Mouse (Mus musculus) embryonic facial prominence, embryonic 12.5 days (tissue): ENCODE data around the gene Taf3. TPM values are rescaled to one million over a fixed set of nuclear protein-coding genes. Genes with fewer than 3 reads are reported as not detected.
A peak's percentile ranks its signal among the peaks of the same experiment; 100 is the strongest.

Source experiments
- ATAC-seq: fragments of 200-750 bp; cut with Nextera tagmentation; 2 replicates; pipeline ENCODE4 v1.8.0; 2017; ENCODE audit not compliant: insufficient number of reproducible peaks, insufficient read depth, low FRiP score, low TSS enrichment
- H3K27ac ChIP-seq: fragments of 300-500 bp; sonication (generic); 2 replicates; pipeline ENCODE4 v1.5.1; 2016; ENCODE audit warnings: mild to moderate bottlenecking
- H3K27me3 ChIP-seq: fragments of 300-500 bp; sonication (generic); 2 replicates; pipeline ENCODE4 v1.6.1; 2016; ENCODE audit warnings: mild to moderate bottlenecking, moderate library complexity
- H3K36me3 ChIP-seq: fragments of 300-500 bp; sonication (generic); 2 replicates; pipeline ENCODE4 v1.6.1; 2016; ENCODE audit warnings: mild to moderate bottlenecking
- H3K4me1 ChIP-seq: fragments of 300-500 bp; sonication (generic); 2 replicates; pipeline ENCODE4 v1.6.1; 2016
- H3K4me2 ChIP-seq: fragments of 300-500 bp; sonication (generic); replicated peaks from 2 replicates; pipeline ENCODE4 v1.6.1; 2016; ENCODE audit warnings: mild to moderate bottlenecking, moderate library complexity
- H3K4me3 ChIP-seq: fragments of 300-500 bp; sonication (generic); 2 replicates; pipeline ENCODE4 v1.5.1; 2016; ENCODE audit warnings: mild to moderate bottlenecking
- H3K9ac ChIP-seq: fragments of 300-500 bp; sonication (generic); 2 replicates; pipeline ENCODE4 v1.6.1; 2016; ENCODE audit warnings: mild to moderate bottlenecking, moderate library complexity
- H3K9me3 ChIP-seq: fragments of 300-500 bp; sonication (generic); 2 replicates; pipeline ENCODE4 v1.6.1; 2016; ENCODE audit warnings: mild to moderate bottlenecking, moderate library complexity
- WGBS: fragments of 180-500 bp; shearing (Covaris S2); methylation state at CpG from one replicate; pipeline ENCODE4 v1.1.7; 2016; 5-methylcytosine and 5-hydroxymethylcytosine counted together
- polyA plus RNA-seq: library from polyadenylated mRNA; unstranded; fragments of >200 nt; fragmentation: Nextera tagmentation; extraction: Ambion mirVana; gene quantifications from 2 replicates; pipeline ENCODE4 v1.2.1, GENCODE M21; 2016

Taf3 gene
- polyA plus RNA-seq, 1 experiment from 2014 or later: 16.0 TPM

GRCm38 (mm10) chr2:9982446-9982845 lies 66.0 kb downstream of the Taf3 start:
- H3K4me1 ChIP-seq: peaks cover 11% of the 10 kb centered on the region
- no peak overlapping the region for H3K4me2 ChIP-seq

DNA sequence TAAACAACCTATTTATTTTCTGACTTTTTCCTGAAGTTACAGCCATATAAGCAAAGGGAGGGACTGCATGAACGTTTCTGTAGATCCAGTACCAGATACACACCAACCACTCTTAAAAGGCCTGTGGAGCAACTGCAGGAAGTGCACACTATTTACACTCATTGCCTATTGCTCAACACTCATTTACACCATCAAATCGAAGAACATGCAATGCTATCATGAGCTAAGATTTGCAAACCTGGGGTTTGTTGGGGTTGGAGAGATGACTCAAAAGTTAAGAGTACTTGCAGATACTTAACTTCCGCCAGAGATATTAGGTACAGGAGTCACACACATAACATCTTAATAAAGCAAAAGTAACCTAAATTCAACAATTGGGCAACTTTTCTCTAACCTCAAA lies 76.5 kb downstream of the Taf3 start:
- WGBS: 77% methylated on average over 3 of the region's 3 CpGs
- no peak for ATAC-seq

More at GRCm38 (mm10) chr2:9982446-9982845, 66.0 kb downstream of the Taf3 start:
- Histone ChIP-seq H3K27ac (no peak overlapping the region), H3K36me3 (no peaks in the 10 kb centered on the region), H3K4me3 (no peak overlapping the region), H3K9ac (no peak overlapping the region), H3K9me3 (no peaks in the 10 kb centered on the region), H3K27me3 (no peaks in the 10 kb centered on the region)
- 12% methylated on average over 5 of the region's 5 CpGs for whole genome bisulfite sequencing
- ATAC-seq: no peak

DNA sequence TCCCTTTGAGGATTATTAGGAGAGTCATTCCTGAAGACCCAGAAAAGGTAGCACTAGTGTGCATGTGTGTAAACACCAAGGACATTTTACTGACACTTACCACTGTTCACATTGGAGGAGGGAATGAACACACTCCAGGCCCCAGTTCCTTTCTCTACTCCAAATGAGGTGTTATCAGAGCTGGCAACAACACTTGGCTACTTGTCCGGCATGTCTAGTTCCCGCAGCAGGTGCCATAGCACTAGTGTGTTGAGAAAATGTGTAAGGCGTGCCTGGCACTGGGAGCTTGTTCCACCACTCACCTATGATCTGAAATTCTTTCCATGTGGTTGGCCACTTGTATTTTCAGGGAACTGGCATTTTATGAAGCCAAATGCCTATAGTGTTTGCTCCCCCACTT lies 77.8 kb downstream of the Taf3 start:
- no peak overlapping the region for H3K9ac ChIP-seq
- H3K4me1 ChIP-seq: peaks cover 4% of the 10 kb centered on the region; the same call in 1 of the 2 replicates
- no peak overlapping the region for H3K27ac ChIP-seq
- no peak overlapping the region for H3K4me2 ChIP-seq
- no peak for ATAC-seq
- H3K36me3 ChIP-seq: no peaks in the 10 kb centered on the region
- no peaks in the 10 kb centered on the region for H3K27me3 ChIP-seq
- 93% methylated on average over 3 of the region's 3 CpGs for WGBS
- no peaks in the 10 kb centered on the region for H3K9me3 ChIP-seq
- H3K4me3 ChIP-seq: no peak overlapping the region

More for the DNA sequence above, 76.5 kb downstream of the Taf3 start:
- no peaks in the 10 kb centered on the region for H3K36me3 ChIP-seq
- no peak overlapping the region for H3K9ac ChIP-seq
- H3K27ac ChIP-seq: no peak overlapping the region
- H3K27me3 ChIP-seq: no peaks in the 10 kb centered on the region
- no peak overlapping the region for H3K4me2 ChIP-seq
- no peaks in the 10 kb centered on the region for H3K9me3 ChIP-seq
- H3K4me1 ChIP-seq: peaks cover 4% of the 10 kb centered on the region; the same call in 1 of the 2 replicates
- no peak overlapping the region for H3K4me3 ChIP-seq

DNA sequence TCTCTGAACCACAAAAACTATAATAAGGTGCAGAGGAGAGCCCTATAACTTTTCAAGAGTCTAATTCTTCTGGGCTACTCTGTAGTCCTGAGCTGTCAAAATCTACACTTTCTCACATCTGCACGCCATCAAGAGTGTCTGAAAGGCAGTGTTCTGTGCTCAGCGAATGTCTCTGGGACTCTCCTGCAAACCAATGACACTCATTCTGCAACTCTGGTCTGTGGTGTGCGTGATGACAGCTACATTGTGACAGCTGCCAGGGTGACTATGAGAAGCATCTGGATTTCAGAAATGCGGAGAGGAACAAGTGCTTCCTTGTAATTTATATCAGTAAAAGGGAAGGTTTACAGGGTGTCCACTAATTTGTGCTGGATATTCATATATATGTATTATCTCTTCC lies 78.2 kb downstream of the Taf3 start:
- WGBS: 64% methylated on average over 4 of the region's 4 CpGs
- Histone ChIP-seq H3K4me1 (peaks cover 4% of the 10 kb centered on the region; the same call in 1 of the 2 replicates), H3K27me3 (no peaks in the 10 kb centered on the region), H3K9me3 (no peaks in the 10 kb centered on the region), H3K4me3 (no peak overlapping the region), H3K27ac (no peak overlapping the region), H3K4me2 (no peak overlapping the region), H3K9ac (no peak overlapping the region), H3K36me3 (no peaks in the 10 kb centered on the region)
- ATAC-seq: no peak

DNA sequence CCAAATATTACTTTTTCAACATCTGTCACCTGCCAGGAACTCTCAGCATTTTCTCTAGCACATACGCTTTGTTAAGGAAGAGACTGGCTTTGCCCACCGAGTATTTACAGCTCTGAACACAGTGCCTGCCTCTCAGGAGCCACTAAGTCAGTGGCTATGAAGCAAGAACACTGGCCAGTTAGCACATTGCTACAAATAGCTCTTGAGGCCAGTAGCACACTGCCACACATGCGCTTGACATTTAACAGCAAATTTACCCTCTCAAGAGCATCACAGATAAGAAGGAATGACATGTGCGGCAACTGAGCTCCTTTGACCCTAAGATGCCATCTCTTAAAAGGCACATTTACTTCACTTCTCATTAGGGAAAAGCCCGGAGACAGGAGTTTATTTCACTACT lies 78.7 kb downstream of the Taf3 start:
- peaks cover 4% of the 10 kb centered on the region; the same call in 1 of the 2 replicates for H3K4me1 ChIP-seq
- H3K27me3 ChIP-seq: no peaks in the 10 kb centered on the region
- H3K36me3 ChIP-seq: no peaks in the 10 kb centered on the region
- no peaks in the 10 kb centered on the region for H3K9me3 ChIP-seq
- H3K4me3 ChIP-seq: no peak overlapping the region
- 75% methylated on average over 5 of the region's 5 CpGs for WGBS
- no peak overlapping the region for H3K9ac ChIP-seq
- H3K27ac ChIP-seq: no peak overlapping the region
- H3K4me2 ChIP-seq: no peak overlapping the region
- ATAC-seq: no peak

GRCm38 (mm10) chr2:9966634-9967033 lies 81.8 kb downstream of the Taf3 start:
- Histone ChIP-seq H3K27me3 (no peaks in the 10 kb centered on the region), H3K27ac (no peak overlapping the region), H3K36me3 (no peaks in the 10 kb centered on the region), H3K4me3 (no peak overlapping the region), H3K9ac (no peak overlapping the region), H3K4me2 (no peak overlapping the region), H3K9me3 (no peaks in the 10 kb centered on the region), H3K4me1 (peaks cover 6% of the 10 kb centered on the region; the same call in 1 of the 2 replicates)
- WGBS: 43% methylated on average over 1 of the region's 1 CpGs
- no peak for ATAC-seq

- ATAC-seq: no peak
- no peaks in the 10 kb centered on the region for H3K9me3 ChIP-seq
- H3K27ac ChIP-seq: no peak overlapping the region
- no peak overlapping the region for H3K4me2 ChIP-seq
- H3K4me3 ChIP-seq: no peak overlapping the region
- no peaks in the 10 kb centered on the region for H3K27me3 ChIP-seq
- 0 out of 2 replicates have a peak, but pooled peaks cover 2% of the 10 kb centered on the region for H3K4me1 ChIP-seq
- no peaks in the 10 kb centered on the region for H3K36me3 ChIP-seq
- 86% methylated on average over 1 of the region's 1 CpGs for WGBS
- no peak overlapping the region for H3K9ac ChIP-seq
Observed at GRCm38 (mm10) chr2:9965608-9966007, 82.8 kb downstream of the Taf3 start.

DNA sequence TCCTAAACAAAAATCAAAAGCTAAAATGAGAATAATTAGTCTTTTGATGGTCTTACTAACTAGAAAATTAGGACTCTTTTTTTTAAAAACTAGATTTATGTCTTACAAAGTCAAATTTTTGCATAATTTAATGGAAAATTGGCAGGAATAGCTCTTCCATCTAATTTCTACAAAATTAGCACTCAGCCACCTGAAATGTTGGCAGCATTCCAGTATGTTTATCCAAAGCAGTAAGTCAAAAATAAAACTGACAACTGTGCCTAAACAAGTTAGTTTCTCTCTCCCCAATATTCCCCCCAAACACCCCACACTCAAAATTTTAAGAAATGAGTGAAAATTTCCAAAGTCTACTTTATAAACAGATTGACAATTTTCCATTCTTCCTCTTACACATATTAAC lies 85.5 kb downstream of the Taf3 start:
- ATAC-seq: no peak
- H3K4me2 ChIP-seq: no peak overlapping the region
- H3K36me3 ChIP-seq: no peaks in the 10 kb centered on the region
- H3K9ac ChIP-seq: no peak overlapping the region
- H3K4me3 ChIP-seq: no peak overlapping the region
- no peaks in the 10 kb centered on the region for H3K27me3 ChIP-seq
- no peaks in the 10 kb centered on the region for H3K9me3 ChIP-seq
- 0 out of 2 replicates have a peak, but pooled peaks cover 2% of the 10 kb centered on the region for H3K4me1 ChIP-seq
- no peak overlapping the region for H3K27ac ChIP-seq

GRCm38 (mm10) chr2:9961708-9962107 lies 86.7 kb downstream of the Taf3 start:
- 48% methylated on average over 3 of the region's 3 CpGs for WGBS
- 0 out of 2 replicates have a peak, but pooled peaks cover 2% of the 10 kb centered on the region for H3K4me1 ChIP-seq
- no peak overlapping the region for H3K4me3 ChIP-seq
- H3K27me3 ChIP-seq: no peaks in the 10 kb centered on the region
- ATAC-seq: no peak
- H3K9me3 ChIP-seq: no peaks in the 10 kb centered on the region
- H3K27ac ChIP-seq: no peak overlapping the region
- no peak overlapping the region for H3K9ac ChIP-seq
- no peaks in the 10 kb centered on the region for H3K36me3 ChIP-seq
- H3K4me2 ChIP-seq: no peak overlapping the region

DNA sequence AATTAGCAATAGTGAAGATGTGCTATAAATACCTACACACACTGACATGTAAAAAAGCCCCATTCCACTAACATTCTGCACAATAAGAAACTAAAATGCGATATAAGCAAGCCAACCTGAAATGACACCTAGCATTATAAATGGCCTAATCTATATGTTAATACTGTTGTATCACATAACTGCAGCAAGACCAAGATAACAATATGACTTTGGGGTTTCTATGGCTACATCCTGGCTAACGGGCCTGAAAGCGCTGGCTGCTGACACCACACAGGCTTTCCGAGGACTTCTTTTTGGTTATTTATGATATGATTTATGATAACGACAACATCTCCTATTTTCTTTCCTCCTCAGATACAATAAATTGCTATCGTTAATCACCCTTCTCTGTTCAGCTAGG lies 90.4 kb downstream of the Taf3 start:
- no peaks in the 10 kb centered on the region for H3K9me3 ChIP-seq
- ATAC-seq: no peak
- no peak overlapping the region for H3K27ac ChIP-seq
- 89% methylated on average over 6 of the region's 6 CpGs for WGBS
- no peak overlapping the region for H3K4me2 ChIP-seq
- H3K4me1 ChIP-seq: peaks cover 13% of the 10 kb centered on the region
- no peak overlapping the region for H3K9ac ChIP-seq
- H3K36me3 ChIP-seq: no peaks in the 10 kb centered on the region
- no peak overlapping the region for H3K4me3 ChIP-seq
- no peaks in the 10 kb centered on the region for H3K27me3 ChIP-seq

- H3K4me3 ChIP-seq: no peak overlapping the region
- 0 out of 2 replicates have a peak, but pooled peaks cover 4% of the 10 kb centered on the region for H3K36me3 ChIP-seq
- no peak overlapping the region for H3K4me2 ChIP-seq
- H3K27ac ChIP-seq: no peak overlapping the region
- H3K27me3 ChIP-seq: no peaks in the 10 kb centered on the region
- no peak overlapping the region for H3K9ac ChIP-seq
- H3K4me1 ChIP-seq: peaks cover 10% of the 10 kb centered on the region
- no peaks in the 10 kb centered on the region for H3K9me3 ChIP-seq
- WGBS: 31% methylated on average over 2 of the region's 2 CpGs
- no peak for ATAC-seq
Observed at GRCm38 (mm10) chr2:9956546-9956945, 91.8 kb downstream of the Taf3 start.

DNA sequence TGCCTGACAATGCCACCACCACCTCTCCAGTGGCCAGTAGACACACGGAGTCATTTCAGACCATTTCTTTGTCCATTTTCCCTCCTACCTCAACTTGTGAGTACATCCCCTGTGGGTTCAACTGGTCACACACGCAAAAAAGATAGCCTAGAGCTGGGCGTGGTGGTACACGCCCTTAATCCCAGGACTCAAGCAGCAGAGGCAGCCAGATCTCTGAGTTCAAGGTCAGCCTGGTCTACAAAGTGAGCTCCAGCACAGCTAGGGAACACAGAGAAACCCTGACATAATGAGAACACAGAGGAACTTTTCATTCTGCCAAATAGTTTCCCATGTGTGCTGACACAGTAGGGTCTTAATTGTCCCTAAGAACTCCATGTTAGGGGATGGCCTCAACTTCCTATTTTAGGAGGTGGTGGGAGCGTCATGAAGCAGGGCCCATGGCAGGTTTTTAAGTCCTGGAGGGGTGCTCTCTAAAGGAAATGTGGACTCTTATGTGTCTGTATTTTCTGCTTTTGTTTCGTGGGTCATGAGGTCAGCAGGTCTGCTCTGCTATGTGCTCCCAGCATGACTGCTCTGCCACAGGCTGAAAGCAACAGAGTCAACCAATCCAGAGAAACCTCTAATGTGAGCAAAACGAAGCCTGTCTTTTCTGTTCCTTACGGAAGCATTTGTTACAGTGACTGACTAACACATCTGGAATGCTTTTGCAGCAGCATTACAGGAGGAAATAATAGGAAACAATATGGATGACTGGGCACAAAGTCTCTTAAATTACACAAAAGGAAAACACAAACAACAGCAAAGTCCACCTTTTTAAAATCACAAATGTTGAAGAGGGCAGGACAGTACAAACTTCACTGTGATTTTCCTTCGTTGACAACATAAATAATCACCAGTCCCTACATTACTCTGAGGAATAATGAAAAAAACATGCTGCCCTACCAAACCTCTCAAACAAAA lies 92.5 kb downstream of the Taf3 start:
- Histone ChIP-seq H3K36me3 (0 out of 2 replicates have a peak, but pooled peaks cover 5% of the 10 kb centered on the region), H3K9ac (no peak overlapping the region), H3K4me2 (no peak overlapping the region), H3K9me3 (no peaks in the 10 kb centered on the region), H3K4me3 (no peak overlapping the region), H3K27me3 (no peaks in the 10 kb centered on the region), H3K4me1 (peaks cover 10% of the 10 kb centered on the region), H3K27ac (peak overlapping the region; percentile 32; the same call in 1 of the 2 replicates)
- 0 out of 2 replicates have a peak, but pooled peaks have one; percentile 64 for ATAC-seq
- 40% methylated on average over 9 of the region's 9 CpGs for whole genome bisulfite sequencing
